Mouse (Mus musculus): ENCODE measurements around the gene Hmbs.

DNA sequence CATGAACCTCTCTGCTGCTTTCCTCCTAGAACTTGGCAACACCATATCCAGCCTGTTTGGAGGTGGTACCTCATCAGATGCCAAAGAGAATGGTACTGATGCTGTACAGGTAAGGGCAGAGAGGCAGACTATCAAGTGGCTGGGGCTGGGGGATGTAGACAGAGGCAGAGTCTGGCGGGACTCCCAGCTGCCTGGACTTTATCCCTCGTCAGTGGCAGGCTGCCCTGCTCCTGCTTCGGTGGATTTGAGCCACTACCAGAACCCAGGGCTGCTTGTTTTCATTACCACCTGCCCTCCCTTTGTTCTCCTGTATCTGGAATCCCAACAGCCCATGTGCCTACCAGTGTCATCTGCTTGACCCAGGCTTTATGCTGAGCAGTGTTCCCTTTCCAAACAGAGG, 43.2 kb upstream of the Hmbs start:
- TF ChIP-seq POLR2A (IDR thresholded peaks at IDR 0.05; ENCODE audit: borderline replicate concordance, extremely low read depth, insufficient read depth, insufficient read length, poor library complexity, severe bottlenecking), result no peak
- no peak for TF ChIP-seq CTCF (IDR thresholded peaks at IDR 0.05; ENCODE audit: borderline replicate concordance, extremely low read depth, insufficient read depth, insufficient read length)

Measured in brain, embryonic 14.5 days (tissue).